Mouse (Mus musculus): Measurements from ENCODE around the gene Olfr976. TPM values are rescaled to one million over a fixed set of nuclear protein-coding genes. Genes with fewer than 3 reads are reported as not detected.

The Olfr976 gene
- not detected for polyA plus RNA-seq (2014; fragmentation: Illumina TruSeq; extraction: RNeasy Lipid Tissue Mini Kit (QIAGEN cat#74804); ENCODE audit: low read depth, low replicate concordance)

GRCm38 (mm10) chr9:39961033-39961432, at the start of gene Olfr976:
Gene Olfr976, minus strand, starts transcription at chr9:39961133.

GRCm38 (mm10) chr9:40009482-40009881, 48.5 kb upstream of the Olfr976 start, which contains the start of gene Olfr980:
Gene Olfr980, minus strand, starts transcription at chr9:40009582.

DNA sequence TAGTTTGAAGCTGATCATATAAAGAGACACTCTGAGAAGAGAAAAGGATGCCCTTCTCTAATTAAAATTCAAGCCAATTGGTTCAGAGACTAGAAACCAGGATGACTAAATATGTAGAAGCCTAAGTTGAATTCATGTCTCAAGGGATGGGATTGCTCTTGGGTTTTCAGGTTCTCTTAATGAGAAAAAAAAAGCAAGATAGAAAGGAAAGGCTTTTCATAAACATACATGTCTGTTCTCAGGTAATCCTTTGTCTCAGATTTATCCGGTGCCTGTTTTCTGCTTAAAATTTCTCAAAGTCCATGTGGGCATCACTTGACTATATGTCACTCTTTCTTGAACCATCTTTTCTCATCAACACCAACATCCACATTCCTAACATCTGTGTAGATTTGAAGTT, 42.4 kb upstream of the Olfr976 start, which contains the start of gene Olfr979:
Gene Olfr979, minus strand, starts transcription at position 101 of the 400 bp plus-strand sequence.

DNA sequence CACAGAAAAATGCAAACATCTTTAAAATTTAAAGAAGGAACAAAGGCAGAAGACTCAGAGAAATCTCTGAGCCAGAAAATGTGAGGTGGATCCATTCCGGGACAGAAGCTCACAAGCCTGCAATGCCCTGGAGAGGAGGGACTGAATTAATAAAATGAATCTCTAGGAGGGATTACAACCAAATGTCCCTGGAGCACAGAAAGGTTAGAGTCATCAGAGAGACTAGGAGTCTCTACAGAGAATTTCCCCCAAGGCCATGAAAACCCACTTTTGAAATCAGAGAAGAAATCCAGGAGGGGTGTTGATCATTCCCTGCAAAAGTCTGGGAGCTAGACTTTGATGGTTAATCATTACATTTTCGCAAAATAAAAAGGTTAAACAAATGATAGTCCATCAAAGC, 30.9 kb upstream of the Olfr976 start, which contains the start of gene Olfr978:
Gene Olfr978, plus strand, starts transcription at position 301 of the 400 bp plus-strand sequence.

GRCm38 (mm10) chr9:39951946-39952345, 9.0 kb downstream of the Olfr976 start, which contains the start of gene Olfr975:
Gene Olfr975, minus strand, starts transcription at chr9:39952046.

DNA sequence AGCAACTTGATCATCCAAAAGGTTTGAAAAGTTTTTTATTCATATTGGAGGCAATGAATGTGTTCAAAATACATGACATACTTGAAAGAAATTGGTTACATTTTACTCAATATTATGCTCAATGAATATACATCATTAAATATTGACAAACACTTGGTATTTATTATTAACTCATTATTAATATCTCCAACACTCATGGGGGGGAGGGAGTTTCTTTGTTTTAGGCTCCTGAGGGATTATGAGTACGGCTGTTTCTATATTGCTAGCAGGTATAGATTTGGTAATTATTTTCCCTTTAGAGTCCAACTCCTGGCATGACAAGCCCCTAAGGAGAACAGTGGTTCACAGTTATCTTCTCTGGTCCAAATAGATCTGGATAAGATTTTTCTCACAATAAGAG, 23.7 kb downstream of the Olfr976 start, which contains the start of gene Olfr974:
Gene Olfr974, plus strand, starts transcription at position 301 of the 400 bp plus-strand sequence.

GRCm38 (mm10) chr9:39907036-39907435, 53.9 kb downstream of the Olfr976 start, which contains the start of gene Olfr229:
Gene Olfr229, plus strand, starts transcription at chr9:39907336.

Other genes starting within 250 kb of the Olfr976 start
- not detected for gene Olfr965, start 249.8 kb downstream of the Olfr976 start, polyA plus RNA-seq (2014; fragmentation: Illumina TruSeq; extraction: RNeasy Lipid Tissue Mini Kit (QIAGEN cat#74804); ENCODE audit: low read depth, low replicate concordance)
- gene Olfr150, start 230.2 kb downstream of the Olfr976 start, polyA plus RNA-seq (2014; fragmentation: Illumina TruSeq; extraction: RNeasy Lipid Tissue Mini Kit (QIAGEN cat#74804); ENCODE audit: low read depth, low replicate concordance), result not detected
- gene Olfr967, start 214.9 kb downstream of the Olfr976 start, polyA plus RNA-seq (2014; fragmentation: Illumina TruSeq; extraction: RNeasy Lipid Tissue Mini Kit (QIAGEN cat#74804); ENCODE audit: low read depth, low replicate concordance), result not detected
- not detected for gene Olfr968, start 177.9 kb downstream of the Olfr976 start, polyA plus RNA-seq (2014; fragmentation: Illumina TruSeq; extraction: RNeasy Lipid Tissue Mini Kit (QIAGEN cat#74804); ENCODE audit: low read depth, low replicate concordance)
- not detected for gene Olfr969, start 170.2 kb downstream of the Olfr976 start, polyA plus RNA-seq (2014; fragmentation: Illumina TruSeq; extraction: RNeasy Lipid Tissue Mini Kit (QIAGEN cat#74804); ENCODE audit: low read depth, low replicate concordance)
- not detected for gene Olfr970, start 152.3 kb downstream of the Olfr976 start, polyA plus RNA-seq (2014; fragmentation: Illumina TruSeq; extraction: RNeasy Lipid Tissue Mini Kit (QIAGEN cat#74804); ENCODE audit: low read depth, low replicate concordance)
- gene Olfr971, start 124.3 kb downstream of the Olfr976 start, polyA plus RNA-seq (2014; fragmentation: Illumina TruSeq; extraction: RNeasy Lipid Tissue Mini Kit (QIAGEN cat#74804); ENCODE audit: low read depth, low replicate concordance), result not detected
- not detected for gene Olfr972, start 94.7 kb downstream of the Olfr976 start, polyA plus RNA-seq (2014; fragmentation: Illumina TruSeq; extraction: RNeasy Lipid Tissue Mini Kit (QIAGEN cat#74804); ENCODE audit: low read depth, low replicate concordance)
- gene Olfr229, start 53.8 kb downstream of the Olfr976 start, polyA plus RNA-seq (2014; fragmentation: Illumina TruSeq; extraction: RNeasy Lipid Tissue Mini Kit (QIAGEN cat#74804); ENCODE audit: low read depth, low replicate concordance), result not detected
- gene Olfr974, start 23.6 kb downstream of the Olfr976 start, polyA plus RNA-seq (2014; fragmentation: Illumina TruSeq; extraction: RNeasy Lipid Tissue Mini Kit (QIAGEN cat#74804); ENCODE audit: low read depth, low replicate concordance), result not detected
- gene Olfr975, start 9.1 kb downstream of the Olfr976 start, polyA plus RNA-seq (2014; fragmentation: Illumina TruSeq; extraction: RNeasy Lipid Tissue Mini Kit (QIAGEN cat#74804); ENCODE audit: low read depth, low replicate concordance), result not detected
- gene Olfr978, start 31.0 kb upstream of the Olfr976 start, polyA plus RNA-seq (2014; fragmentation: Illumina TruSeq; extraction: RNeasy Lipid Tissue Mini Kit (QIAGEN cat#74804); ENCODE audit: low read depth, low replicate concordance), result not detected
- not detected for gene Olfr979, start 42.3 kb upstream of the Olfr976 start, polyA plus RNA-seq (2014; fragmentation: Illumina TruSeq; extraction: RNeasy Lipid Tissue Mini Kit (QIAGEN cat#74804); ENCODE audit: low read depth, low replicate concordance)
- gene Olfr980, start 48.4 kb upstream of the Olfr976 start, polyA plus RNA-seq (2014; fragmentation: Illumina TruSeq; extraction: RNeasy Lipid Tissue Mini Kit (QIAGEN cat#74804); ENCODE audit: low read depth, low replicate concordance), result not detected
- gene Olfr981, start 60.3 kb upstream of the Olfr976 start, polyA plus RNA-seq (2014; fragmentation: Illumina TruSeq; extraction: RNeasy Lipid Tissue Mini Kit (QIAGEN cat#74804); ENCODE audit: low read depth, low replicate concordance), result not detected
- not detected for gene Olfr982, start 112.7 kb upstream of the Olfr976 start, polyA plus RNA-seq (2014; fragmentation: Illumina TruSeq; extraction: RNeasy Lipid Tissue Mini Kit (QIAGEN cat#74804); ENCODE audit: low read depth, low replicate concordance)
- gene Olfr983, start 132.5 kb upstream of the Olfr976 start, polyA plus RNA-seq (2014; fragmentation: Illumina TruSeq; extraction: RNeasy Lipid Tissue Mini Kit (QIAGEN cat#74804); ENCODE audit: low read depth, low replicate concordance), result not detected
- not detected for gene Olfr984, start 153.1 kb upstream of the Olfr976 start, polyA plus RNA-seq (2014; fragmentation: Illumina TruSeq; extraction: RNeasy Lipid Tissue Mini Kit (QIAGEN cat#74804); ENCODE audit: low read depth, low replicate concordance)
- gene Olfr985, start 169.1 kb upstream of the Olfr976 start, polyA plus RNA-seq (2014; fragmentation: Illumina TruSeq; extraction: RNeasy Lipid Tissue Mini Kit (QIAGEN cat#74804); ENCODE audit: low read depth, low replicate concordance), result not detected
- gene Tmem225, start 187.0 kb upstream of the Olfr976 start, polyA plus RNA-seq (2014; fragmentation: Illumina TruSeq; extraction: RNeasy Lipid Tissue Mini Kit (QIAGEN cat#74804); ENCODE audit: low read depth, low replicate concordance), result not detected
- gene Olfr986, start 219.8 kb upstream of the Olfr976 start, polyA plus RNA-seq (2014; fragmentation: Illumina TruSeq; extraction: RNeasy Lipid Tissue Mini Kit (QIAGEN cat#74804); ENCODE audit: low read depth, low replicate concordance), result not detected
- gene Zfp202, start 231.2 kb upstream of the Olfr976 start, polyA plus RNA-seq (2014; fragmentation: Illumina TruSeq; extraction: RNeasy Lipid Tissue Mini Kit (QIAGEN cat#74804); ENCODE audit: low read depth, low replicate concordance), result 3.2 TPM